Mouse (Mus musculus): ENCODE measurements around the gene Pdyn.

- TF ChIP-seq POU5F1 (IDR thresholded peaks at IDR 0.05; ENCODE audit: borderline replicate concordance, low read length) (no peak), CTCF (conservative IDR thresholded peaks at IDR 0.05; ENCODE audit: low read length) (no peak), NANOG (IDR thresholded peaks at IDR 0.05; ENCODE audit: borderline replicate concordance, low read length) (no peak)
These were observed 7.0 kb downstream of the Pdyn start for GRCm38 (mm10) chr2:129692694-129693093.

All from E14TG2a.4 (cell line).